Mouse (Mus musculus) forebrain, embryonic 10.5 days (tissue): ENCODE results near the gene Ppm1h. TPM values are rescaled to one million over a fixed set of nuclear protein-coding genes. Genes with fewer than 3 reads are reported as not detected.
"Not testable (repeated sequence)": the region's sequence is repeated elsewhere in the genome, so short reads cannot be mapped to it uniquely, and the experiment has no call there.

Experiments
- DNase-seq: peaks from one replicate; pipeline ENCODE4 v3.0.0-alpha.2; 2017; ENCODE audit warnings: low spot score; ENCODE audit errors: extremely low spot score
- H3K27ac ChIP-seq: fragments of 300-500 bp; sonication (generic); 2 replicates; pipeline ENCODE4 v1.5.1; 2016; ENCODE audit warnings: mild to moderate bottlenecking
- H3K27me3 ChIP-seq: fragments of 300-500 bp; sonication (generic); 2 replicates; pipeline ENCODE4 v1.6.1; 2016; ENCODE audit warnings: mild to moderate bottlenecking; ENCODE audit not compliant: poor library complexity, severe bottlenecking
- H3K36me3 ChIP-seq: fragments of 300-500 bp; sonication (generic); replicated peaks from 2 replicates; pipeline ENCODE4 v1.6.1; 2016; ENCODE audit warnings: mild to moderate bottlenecking, moderate library complexity
- H3K4me1 ChIP-seq: fragments of 300-500 bp; sonication (generic); 2 replicates; pipeline ENCODE4 v1.6.1; 2016
- H3K4me3 ChIP-seq: fragments of 300-500 bp; sonication (generic); 2 replicates; pipeline ENCODE4 v1.5.1; 2016; ENCODE audit warnings: mild to moderate bottlenecking, moderate library complexity
- H3K9me3 ChIP-seq: fragments of 300-500 bp; sonication (generic); 2 replicates; pipeline ENCODE4 v1.6.1; 2016; ENCODE audit warnings: mild to moderate bottlenecking, moderate library complexity
- WGBS: fragments of 180-500 bp; shearing (Covaris S2); methylation state at CpG from one replicate; pipeline ENCODE4 v1.1.7; 2016; 5-methylcytosine and 5-hydroxymethylcytosine counted together
- polyA plus RNA-seq: library from polyadenylated mRNA; unstranded; fragments of >200 nt; fragmentation: Nextera tagmentation; extraction: Ambion mirVana; gene quantifications from 2 replicates; pipeline ENCODE4 v1.2.1, GENCODE M21; 2016

The Ppm1h gene
- polyA plus RNA-seq, 1 experiment from 2014 or later = 2.7 TPM

DNA sequence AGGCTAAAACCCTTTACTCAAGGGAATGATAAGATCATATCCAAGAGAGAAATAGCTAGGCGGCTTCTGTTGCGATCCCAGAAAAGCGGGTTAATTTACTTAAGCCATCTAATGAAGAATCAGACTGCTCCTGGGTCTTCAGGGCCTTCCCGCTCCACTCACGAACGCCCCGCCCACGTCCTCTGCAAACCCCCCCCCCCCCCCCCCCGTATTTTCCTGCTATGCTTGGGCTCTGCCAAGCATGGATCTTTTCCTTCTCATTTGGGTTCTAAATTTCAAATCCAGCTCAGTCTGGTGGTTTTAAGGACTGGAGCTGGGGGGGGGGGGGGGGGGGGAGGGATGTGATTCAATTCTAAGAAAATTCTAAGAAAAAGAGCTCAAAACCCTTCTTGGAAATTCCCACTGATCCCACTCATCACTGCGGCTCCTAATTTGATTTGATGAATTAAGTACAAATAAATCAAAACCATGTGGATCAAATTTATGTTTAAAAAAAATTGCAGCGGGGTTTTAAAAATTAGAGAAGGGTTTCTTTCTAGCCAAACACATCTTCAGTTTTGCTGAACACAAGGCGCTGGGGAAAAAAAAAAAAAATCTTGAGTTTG lies 233.6 kb downstream of the Ppm1h start:
- DNase-seq = no peak
- H3K27me3 ChIP-seq = no peaks in the 10 kb centered on the region
- peak overlapping the region; percentile 24 for H3K4me3 ChIP-seq
- WGBS = 29% methylated on average over 12 of the region's 12 CpGs
- H3K4me1 ChIP-seq = peaks cover 37% of the 10 kb centered on the region
- no peaks in the 10 kb centered on the region for H3K36me3 ChIP-seq
- H3K9me3 ChIP-seq = no peaks in the 10 kb centered on the region
- peak overlapping the region; percentile 85 for H3K27ac ChIP-seq

- H3K9me3 ChIP-seq = no peaks in the 10 kb centered on the region
- H3K27me3 ChIP-seq = no peaks in the 10 kb centered on the region
- H3K36me3 ChIP-seq = no peaks in the 10 kb centered on the region
- H3K4me3 ChIP-seq = peak overlapping the region; percentile 24
- H3K4me1 ChIP-seq = peaks cover 37% of the 10 kb centered on the region
- peak overlapping the region; percentile 85 for H3K27ac ChIP-seq
- WGBS = 15% methylated on average over 19 of the region's 19 CpGs
- DNase-seq = peak; percentile 58
Measured at GRCm38 (mm10) chr10:122912701-122913368, 234.3 kb downstream of the Ppm1h start.

DNA sequence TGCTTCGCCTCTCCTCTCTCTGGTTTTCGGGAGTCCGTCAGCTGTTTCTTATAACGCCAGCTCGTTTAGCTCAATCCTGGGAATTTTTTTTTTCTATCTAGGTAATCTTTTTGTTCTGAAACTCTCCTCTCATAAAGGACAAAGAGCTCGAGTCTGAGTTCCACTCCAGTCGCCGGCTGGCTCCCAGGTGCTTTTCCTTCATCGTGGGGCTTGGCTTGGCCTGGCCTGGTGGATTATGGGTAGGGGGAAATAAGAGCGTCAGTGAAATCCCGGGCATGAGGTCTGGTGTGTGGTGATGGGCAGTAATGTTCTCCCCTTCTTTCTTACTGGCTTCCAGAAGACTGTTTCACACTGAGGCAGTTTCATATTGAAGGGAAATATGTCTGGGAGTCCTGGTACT lies 234.8 kb downstream of the Ppm1h start:
- peaks cover 37% of the 10 kb centered on the region for H3K4me1 ChIP-seq
- H3K36me3 ChIP-seq = no peaks in the 10 kb centered on the region
- peak overlapping the region; percentile 24; the same call in 1 of the 2 replicates for H3K4me3 ChIP-seq
- no peaks in the 10 kb centered on the region for H3K27me3 ChIP-seq
- DNase-seq = no peak
- H3K9me3 ChIP-seq = no peaks in the 10 kb centered on the region
- WGBS = 39% methylated on average over 11 of the region's 11 CpGs
- peak overlapping the region; percentile 85 for H3K27ac ChIP-seq

DNA sequence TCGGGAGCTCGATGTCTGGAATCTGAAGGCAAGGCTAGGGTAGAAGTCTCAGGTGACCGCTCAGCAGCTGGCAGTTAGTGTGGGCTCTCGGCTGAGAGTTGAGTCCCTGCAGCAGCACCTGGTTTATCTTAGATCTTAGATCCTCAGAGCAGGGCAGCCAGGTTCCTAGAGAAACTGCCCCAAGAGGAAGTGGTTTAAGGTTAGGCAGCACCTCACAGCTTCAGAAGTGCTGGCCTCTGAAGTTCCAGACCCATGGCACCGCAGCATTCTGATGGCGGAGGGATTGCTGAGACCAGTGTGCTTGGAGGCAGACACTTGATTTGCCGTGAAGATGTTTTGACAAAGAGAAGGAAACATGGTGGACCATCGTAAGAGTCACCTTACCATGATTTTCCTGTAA lies 237.3 kb downstream of the Ppm1h start:
- no peak overlapping the region for H3K27ac ChIP-seq
- DNase-seq = no peak
- H3K27me3 ChIP-seq = no peaks in the 10 kb centered on the region
- 80% methylated on average over 8 of the region's 8 CpGs for WGBS
- H3K4me3 ChIP-seq = no peak overlapping the region
- H3K4me1 ChIP-seq = peaks cover 31% of the 10 kb centered on the region
- H3K36me3 ChIP-seq = 0 out of 2 replicates have a peak, but pooled peaks cover 2% of the 10 kb centered on the region
- no peaks in the 10 kb centered on the region for H3K9me3 ChIP-seq

DNA sequence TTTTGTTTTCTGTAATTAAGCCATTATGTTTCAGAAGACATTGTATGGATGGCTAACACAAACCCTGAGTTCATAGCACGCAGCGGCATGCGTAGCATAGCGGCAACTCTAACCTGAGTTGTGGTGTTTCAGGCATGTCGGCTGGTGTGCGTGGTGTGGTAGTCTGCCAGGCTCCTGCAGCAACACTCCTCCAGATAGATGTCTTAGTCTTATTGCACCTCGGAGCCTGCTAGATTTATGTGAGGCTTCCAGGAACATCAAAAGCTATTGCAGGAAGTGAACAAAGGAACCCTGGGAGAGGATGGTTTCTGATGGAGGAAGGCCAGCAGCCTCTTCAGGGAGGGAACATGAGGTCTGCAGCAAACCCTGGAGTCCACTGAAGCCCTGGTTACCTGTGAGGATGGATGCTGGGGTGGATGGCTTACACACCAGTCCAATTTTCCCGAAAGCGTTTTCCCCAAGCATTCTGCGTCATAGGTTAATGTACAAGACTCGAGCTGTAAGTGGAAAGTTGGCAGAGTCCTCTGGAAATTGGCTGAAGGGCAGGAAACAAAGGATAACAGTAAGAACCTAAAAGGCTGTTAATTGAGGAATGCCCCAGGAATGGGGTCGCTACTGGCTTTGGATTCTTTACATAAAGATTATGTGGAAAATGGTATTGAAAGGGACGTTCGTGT lies 239.2 kb downstream of the Ppm1h start:
- DNase-seq = no peak
- H3K9me3 ChIP-seq = no peaks in the 10 kb centered on the region
- 0 out of 2 replicates have a peak, but pooled peaks cover 2% of the 10 kb centered on the region for H3K36me3 ChIP-seq
- WGBS = 95% methylated on average over 14 of the region's 14 CpGs
- H3K4me3 ChIP-seq = no peak overlapping the region
- H3K27ac ChIP-seq = no peak overlapping the region
- peaks cover 12% of the 10 kb centered on the region for H3K4me1 ChIP-seq
- H3K27me3 ChIP-seq = no peaks in the 10 kb centered on the region

- no peak overlapping the region for H3K4me3 ChIP-seq
- no peaks in the 10 kb centered on the region for H3K27me3 ChIP-seq
- DNase-seq = no peak
- no peak overlapping the region for H3K27ac ChIP-seq
- no peaks in the 10 kb centered on the region for H3K9me3 ChIP-seq
- WGBS = 90% methylated on average over 9 of the region's 9 CpGs
- 0 out of 2 replicates have a peak, but pooled peaks cover 2% of the 10 kb centered on the region for H3K36me3 ChIP-seq
- H3K4me1 ChIP-seq = peaks cover 7% of the 10 kb centered on the region
Measured at GRCm38 (mm10) chr10:122918325-122918694, 239.7 kb downstream of the Ppm1h start.

GRCm38 (mm10) chr10:122918754-122919153 lies 240.2 kb downstream of the Ppm1h start:
- Histone ChIP-seq H3K27me3 (no peaks in the 10 kb centered on the region), H3K4me1 (peaks cover 3% of the 10 kb centered on the region; the same call in 1 of the 2 replicates), H3K9me3 (no peaks in the 10 kb centered on the region), H3K36me3 (0 out of 2 replicates have a peak, but pooled peaks cover 2% of the 10 kb centered on the region), H3K4me3 (no peak overlapping the region), H3K27ac (no peak overlapping the region)
- DNase-seq = no peak
- 93% methylated on average over 5 of the region's 5 CpGs for WGBS

DNA sequence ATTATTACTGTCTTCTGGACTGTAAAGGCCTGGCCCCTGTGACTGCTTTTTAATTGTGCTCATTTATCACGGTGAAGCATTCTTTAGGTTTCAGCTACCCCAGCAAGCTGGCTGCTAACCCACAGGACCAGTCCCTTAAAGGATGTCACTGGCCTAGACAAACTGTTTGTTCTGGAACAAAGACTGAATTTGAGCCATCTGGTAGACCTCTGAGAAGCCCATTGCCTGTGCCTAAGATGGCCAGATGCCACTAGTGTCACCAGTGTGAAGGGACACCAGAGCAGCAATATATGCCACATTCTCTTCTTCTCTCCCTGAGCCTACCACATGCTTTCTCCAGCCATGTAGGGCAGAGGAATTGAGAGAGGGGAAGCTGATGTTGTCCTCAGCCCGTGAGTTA lies 240.9 kb downstream of the Ppm1h start:
- no peak overlapping the region for H3K4me3 ChIP-seq
- 0 out of 2 replicates have a peak, but pooled peaks cover 2% of the 10 kb centered on the region for H3K36me3 ChIP-seq
- no peaks in the 10 kb centered on the region for H3K27me3 ChIP-seq
- DNase-seq = no peak
- 87% methylated on average over 2 of the region's 2 CpGs for WGBS
- H3K9me3 ChIP-seq = no peaks in the 10 kb centered on the region
- H3K4me1 ChIP-seq = peaks cover 3% of the 10 kb centered on the region; the same call in 1 of the 2 replicates
- no peak overlapping the region for H3K27ac ChIP-seq

GRCm38 (mm10) chr10:122920218-122920795 lies 241.7 kb downstream of the Ppm1h start:
- Histone ChIP-seq H3K27me3 (no peaks in the 10 kb centered on the region), H3K27ac (no peak overlapping the region), H3K4me1 (peaks cover 3% of the 10 kb centered on the region; the same call in 1 of the 2 replicates), H3K36me3 (0 out of 2 replicates have a peak, but pooled peaks cover 2% of the 10 kb centered on the region), H3K9me3 (no peaks in the 10 kb centered on the region), H3K4me3 (no peak overlapping the region)
- DNase-seq = no peak
- 94% methylated on average over 11 of the region's 11 CpGs for WGBS

GRCm38 (mm10) chr10:122922226-122922625 lies 243.7 kb downstream of the Ppm1h start:
- DNase-seq = no peak
- Histone ChIP-seq H3K9me3 (no peaks in the 10 kb centered on the region), H3K27ac (no peak overlapping the region), H3K4me3 (no peak overlapping the region), H3K27me3 (no peaks in the 10 kb centered on the region), H3K4me1 (no peaks in the 10 kb centered on the region), H3K36me3 (0 out of 2 replicates have a peak, but pooled peaks cover 2% of the 10 kb centered on the region)
- 43% methylated on average over 7 of the region's 7 CpGs for WGBS

DNA sequence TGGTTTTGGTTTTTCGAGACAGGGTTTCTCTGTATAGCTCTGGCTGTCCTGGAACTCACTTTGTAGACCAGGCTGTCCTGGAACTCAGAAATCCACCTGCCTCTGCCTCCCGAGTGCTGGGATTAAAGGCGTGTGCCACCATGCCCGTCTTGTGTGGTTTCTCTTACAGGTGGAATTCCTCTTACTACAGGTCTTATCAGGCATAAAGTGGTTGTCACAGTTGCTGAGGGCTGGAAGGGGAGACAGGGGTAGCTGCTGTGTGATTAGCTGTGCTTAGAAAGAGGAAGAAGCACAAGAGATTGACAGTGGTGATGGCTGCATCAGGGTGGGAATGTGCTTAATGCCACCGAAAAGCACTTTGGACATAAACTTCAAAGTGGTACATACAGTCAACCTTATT lies 246.0 kb downstream of the Ppm1h start:
- not testable (repeated sequence) for H3K36me3 ChIP-seq, H3K9me3 ChIP-seq, H3K27ac ChIP-seq, H3K27me3 ChIP-seq, H3K4me3 ChIP-seq, DNase-seq, H3K4me1 ChIP-seq
- WGBS = 93% methylated on average over 5 of the region's 5 CpGs

GRCm38 (mm10) chr10:122926275-122926674 lies 247.7 kb downstream of the Ppm1h start:
- Histone ChIP-seq H3K9me3 (no peaks in the 10 kb centered on the region), H3K36me3 (no peaks in the 10 kb centered on the region), H3K4me3 (no peak overlapping the region), H3K27ac (no peak overlapping the region), H3K27me3 (0 out of 2 replicates have a peak, but pooled peaks cover 8% of the 10 kb centered on the region), H3K4me1 (peaks cover 22% of the 10 kb centered on the region)
- 88% methylated on average over 4 of the region's 4 CpGs for WGBS
- no peak for DNase-seq
